Mouse (Mus musculus): ENCODE results near the gene Bnip1.

DNA sequence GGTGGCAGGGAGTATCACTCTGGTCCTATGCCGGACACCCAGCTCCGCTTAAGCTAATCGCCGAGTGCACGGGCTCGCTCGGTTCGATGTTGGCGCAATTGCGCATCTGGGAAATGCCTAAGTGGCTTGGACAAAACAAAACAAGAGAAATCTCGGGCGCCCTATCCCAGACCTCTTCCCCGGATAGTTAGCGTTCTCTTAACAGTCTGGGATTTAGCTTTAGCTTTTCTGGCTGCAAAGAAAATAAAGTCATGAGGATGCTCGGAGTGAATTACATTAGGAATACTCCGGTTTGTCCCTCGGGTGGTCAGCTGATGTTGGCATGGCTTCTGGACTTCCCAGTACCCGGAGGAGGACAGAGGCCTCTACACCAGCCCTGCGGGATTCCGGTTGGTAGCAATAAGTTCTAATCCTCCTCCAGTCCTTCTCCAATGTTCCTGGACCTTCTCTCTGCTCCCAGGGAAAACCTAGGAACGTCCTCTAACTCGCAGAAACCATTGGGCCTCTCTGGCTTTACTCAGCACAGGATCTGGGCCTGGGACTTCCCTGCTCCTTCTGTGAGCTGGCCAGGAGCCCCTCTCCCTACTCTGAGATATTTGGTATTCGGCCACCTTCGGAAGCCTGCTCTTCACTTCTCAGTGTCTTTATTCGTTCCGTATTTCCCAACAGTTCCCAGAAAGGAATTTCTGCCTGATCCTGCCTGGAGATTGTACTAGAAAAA, 59.0 kb downstream of the Bnip1 start:
- no peak for TF ChIP-seq CTCF (IDR thresholded peaks at IDR 0.05; ENCODE audit: insufficient read depth, low read depth, low read length)
- no peak for TF ChIP-seq POLR2A (IDR thresholded peaks at IDR 0.05; ENCODE audit: insufficient read depth, low read depth, low read length)
